Mouse (Mus musculus): ENCODE measurements around the gene Cygb. TPM values are rescaled to one million over a fixed set of nuclear protein-coding genes. Genes with fewer than 3 reads are reported as not detected.

Gene Cygb
- total and polyA plus RNA-seq, 3 experiments, result 2.2 to 8.7 TPM; not detected in 1

GRCm38 (mm10) chr11:116598193-116598592 lies 55.9 kb downstream of the Cygb start:
- no peaks in the 10 kb centered on the region for H3K4me1 ChIP-seq (ENCODE audit: control insufficient read depth in 1 of 2, insufficient read depth in 2 of 2, low read length in 2 of 2)
- H3K27ac ChIP-seq (ENCODE audit: control insufficient read depth, low read depth, low read length), result no peak overlapping the region
- H3K4me3 ChIP-seq (ENCODE audit: control insufficient read depth in 1 of 2, insufficient read depth in 1 of 2, low read depth in 2 of 2, low read length in 2 of 2), result no peak overlapping the region
- H3K79me2 ChIP-seq (ENCODE audit: control insufficient read depth, insufficient read depth, low read length, poor library complexity), result no peaks in the 10 kb centered on the region
- H3K36me3 ChIP-seq (ENCODE audit: control insufficient read depth in 1 of 2, insufficient read depth in 2 of 2, low read length in 2 of 2), result no peaks in the 10 kb centered on the region; a peak in 1 of 4 replicates
- H3K9me3 ChIP-seq (replicated peaks; ENCODE audit: insufficient read depth, low read length), result no peaks in the 10 kb centered on the region
- DNase-seq (ENCODE audit: low read depth, low spot score), result no peak
- H3K9ac ChIP-seq (ENCODE audit: control insufficient read depth, low read depth, low read length, poor library complexity, severe bottlenecking), result no peak overlapping the region
- no peak for TF ChIP-seq GATA1 (IDR thresholded peaks at IDR 0.05; ENCODE audit: low read depth, low read length)
- TF ChIP-seq SIN3A (IDR thresholded peaks at IDR 0.05; ENCODE audit: low read length), result no peak
- no peak for TF ChIP-seq CHD1 (IDR thresholded peaks at IDR 0.05; ENCODE audit: low read depth, low read length)
- no peak for TF ChIP-seq MYC (IDR thresholded peaks at IDR 0.05; ENCODE audit: low read depth, low read length)
- no peak for TF ChIP-seq ZKSCAN1 (IDR thresholded peaks at IDR 0.05; ENCODE audit: low read depth, low read length)
- no peak for TF ChIP-seq MXI1 (IDR thresholded peaks at IDR 0.05; ENCODE audit: low read depth, low read length)
- TF ChIP-seq MEF2A (IDR thresholded peaks at IDR 0.05; ENCODE audit: extremely low read depth, insufficient replicate concordance, low read depth, low read length, poor library complexity, severe bottlenecking), result no peak
- no peak for TF ChIP-seq CTCF (IDR thresholded peaks at IDR 0.05 in 2 of 3, conservative IDR thresholded peaks at IDR 0.05 in 1 of 3; ENCODE audit: control insufficient read depth in 1 of 3, insufficient read depth in 1 of 3, low read depth in 2 of 3, low read length in 3 of 3, poor library complexity in 1 of 3, severe bottlenecking in 1 of 3)
- no peak for TF ChIP-seq USF2 (IDR thresholded peaks at IDR 0.05; ENCODE audit: borderline replicate concordance in 1 of 2, insufficient read depth in 1 of 2, low read depth in 1 of 2, low read length in 2 of 2)
- TF ChIP-seq TBP (IDR thresholded peaks at IDR 0.05; ENCODE audit: low read depth, low read length), result no peak
- no peak for TF ChIP-seq MAFK (IDR thresholded peaks at IDR 0.05; ENCODE audit: borderline replicate concordance, low read depth, low read length)
- no peak for TF ChIP-seq POLR2A (IDR thresholded peaks at IDR 0.05; ENCODE audit: control insufficient read depth in 1 of 2, insufficient read depth in 1 of 2, low read depth in 1 of 2, low read length in 2 of 2, poor library complexity in 1 of 2)
- no peak for TF ChIP-seq ZMIZ1 (IDR thresholded peaks at IDR 0.05; ENCODE audit: low read depth, low read length)
- TF ChIP-seq USF1 (IDR thresholded peaks at IDR 0.05; ENCODE audit: low read depth, low read length), result no peak
- no peak for TF ChIP-seq TCF12 (IDR thresholded peaks at IDR 0.05; ENCODE audit: low read depth, low read length)
- TF ChIP-seq KAT2A (conservative IDR thresholded peaks at IDR 0.05; ENCODE audit: low read depth, low read length), result no peak
- TF ChIP-seq POLR2AphosphoS5 (IDR thresholded peaks at IDR 0.05; ENCODE audit: borderline replicate concordance, low read depth, low read length), result no peak
- no peak for TF ChIP-seq NELFE (IDR thresholded peaks at IDR 0.05; ENCODE audit: low read depth, low read length)
- TF ChIP-seq E2F4 (IDR thresholded peaks at IDR 0.05; ENCODE audit: borderline replicate concordance, low read depth, low read length), result no peak
- no peak for TF ChIP-seq JUND (IDR thresholded peaks at IDR 0.05; ENCODE audit: low read depth, low read length)
- no peaks in the 10 kb centered on the region for H3K27me3 ChIP-seq (ENCODE audit: control insufficient read depth in 1 of 2, insufficient read depth in 2 of 2, low read length in 2 of 2)

GRCm38 (mm10) chr11:116596766-116597165 lies 57.3 kb downstream of the Cygb start:
- Histone ChIP-seq H3K27ac (ENCODE audit: control insufficient read depth, low read depth, low read length) (no peak overlapping the region), H3K27me3 (ENCODE audit: control insufficient read depth in 1 of 2, insufficient read depth in 2 of 2, low read length in 2 of 2) (no peaks in the 10 kb centered on the region), H3K36me3 (ENCODE audit: control insufficient read depth in 1 of 2, insufficient read depth in 2 of 2, low read length in 2 of 2) (no peaks in the 10 kb centered on the region; a peak in 1 of 4 replicates), H3K4me1 (ENCODE audit: control insufficient read depth in 1 of 2, insufficient read depth in 2 of 2, low read length in 2 of 2) (0 out of 4 replicates have a peak, but pooled peaks cover 0 to 1% of the 10 kb centered on the region in 2 experiments), H3K4me3 (ENCODE audit: control insufficient read depth in 1 of 2, insufficient read depth in 1 of 2, low read depth in 2 of 2, low read length in 2 of 2) (no peak overlapping the region), H3K9me3 (replicated peaks; ENCODE audit: insufficient read depth, low read length) (no peaks in the 10 kb centered on the region), H3K9ac (ENCODE audit: control insufficient read depth, low read depth, low read length, poor library complexity, severe bottlenecking) (no peak overlapping the region), H3K79me2 (ENCODE audit: control insufficient read depth, insufficient read depth, low read length, poor library complexity) (no peaks in the 10 kb centered on the region)
- TF ChIP-seq ETS1 (IDR thresholded peaks at IDR 0.05; ENCODE audit: low read depth, low read length) (no peak), MYC (IDR thresholded peaks at IDR 0.05; ENCODE audit: low read depth, low read length) (no peak), MEF2A (IDR thresholded peaks at IDR 0.05; ENCODE audit: extremely low read depth, insufficient replicate concordance, low read depth, low read length, poor library complexity, severe bottlenecking) (no peak), SMC3 (IDR thresholded peaks at IDR 0.05; ENCODE audit: low read depth, low read length) (no peak), MAZ (IDR thresholded peaks at IDR 0.05; ENCODE audit: low read depth, low read length) (no peak), HCFC1 (IDR thresholded peaks at IDR 0.05; ENCODE audit: low read depth, low read length) (no peak), POLR2AphosphoS5 (IDR thresholded peaks at IDR 0.05; ENCODE audit: borderline replicate concordance, low read depth, low read length) (no peak), NELFE (IDR thresholded peaks at IDR 0.05; ENCODE audit: low read depth, low read length) (no peak), TAL1 (IDR thresholded peaks at IDR 0.05; ENCODE audit: low read length) (no peak), POLR2A (IDR thresholded peaks at IDR 0.05; ENCODE audit: control insufficient read depth in 1 of 2, insufficient read depth in 1 of 2, low read depth in 1 of 2, low read length in 2 of 2, poor library complexity in 1 of 2) (no peak), POLR2AphosphoS2 (IDR thresholded peaks at IDR 0.05; ENCODE audit: low read length) (no peak)
- DNase-seq (ENCODE audit: low read depth, low spot score), result no peak
